Mouse (Mus musculus) frontal cortex, adult (tissue): ENCODE results near the gene Dnttip2.
"Not testable (repeated sequence)": the region's sequence is repeated elsewhere in the genome, so short reads cannot be mapped to it uniquely, and the experiment has no call there.

Experiments
- ATAC-seq: cut with Nextera tagmentation; 2 replicates; pipeline ENCODE4 v1.9.2; 2017; ENCODE audit warnings: mild to moderate bottlenecking, moderate library complexity, mixed read lengths; ENCODE audit not compliant: low TSS enrichment

Dnttip2 gene

GRCm38 (mm10) chr3:122289344-122289743 is 15.2 kb downstream of the Dnttip2 start:
- not testable (repeated sequence) for ATAC-seq

- ATAC-seq = no peak
Observed at GRCm38 (mm10) chr3:122290696-122291095, 16.5 kb downstream of the Dnttip2 start.

GRCm38 (mm10) chr3:122291828-122292227 is 17.6 kb downstream of the Dnttip2 start:
- no peak for ATAC-seq

- peak; percentile 15 for ATAC-seq
Observed at GRCm38 (mm10) chr3:122292300-122293222, 18.4 kb downstream of the Dnttip2 start.

- peak; percentile 33 for ATAC-seq
Observed at GRCm38 (mm10) chr3:122293223-122293953, 19.2 kb downstream of the Dnttip2 start.

- peak; percentile 63 for ATAC-seq
Observed at GRCm38 (mm10) chr3:122293954-122294850, 20.0 kb downstream of the Dnttip2 start, which contains the start of gene Bcar3. Bcar3 (plus strand) TSS chr3:122294136.

- peak; percentile 45 for ATAC-seq
Observed at GRCm38 (mm10) chr3:122295511-122295910, 21.3 kb downstream of the Dnttip2 start.

- no peak for ATAC-seq
Observed at GRCm38 (mm10) chr3:122296979-122297378, 22.8 kb downstream of the Dnttip2 start.

- ATAC-seq = peak; percentile 94
Observed at GRCm38 (mm10) chr3:122300983-122301919, 27.1 kb downstream of the Dnttip2 start.

- no peak for ATAC-seq
Observed at GRCm38 (mm10) chr3:122304560-122304959, 30.4 kb downstream of the Dnttip2 start.

- peak; percentile 36; the same call in 1 of the 2 replicates for ATAC-seq
Observed at GRCm38 (mm10) chr3:122307894-122308671, 33.9 kb downstream of the Dnttip2 start.

- no peak for ATAC-seq
Observed at GRCm38 (mm10) chr3:122308981-122309380, 34.8 kb downstream of the Dnttip2 start.

- ATAC-seq = peak; percentile 58
Observed at GRCm38 (mm10) chr3:122312078-122312477, 37.9 kb downstream of the Dnttip2 start.

- 0 out of 2 replicates have a peak, but pooled peaks have one; percentile 21 for ATAC-seq
Observed at GRCm38 (mm10) chr3:122312936-122313629, 38.9 kb downstream of the Dnttip2 start.

GRCm38 (mm10) chr3:122313936-122314335 is 39.7 kb downstream of the Dnttip2 start:
- no peak for ATAC-seq

- peak; percentile 34 for ATAC-seq
Observed at GRCm38 (mm10) chr3:122316621-122317020, 42.4 kb downstream of the Dnttip2 start.

GRCm38 (mm10) chr3:122317339-122317738 is 43.2 kb downstream of the Dnttip2 start:
- peak; percentile 86 for ATAC-seq

- ATAC-seq = no peak
Observed at GRCm38 (mm10) chr3:122322226-122322625, 48.0 kb downstream of the Dnttip2 start.

GRCm38 (mm10) chr3:122323841-122324240 is 49.7 kb downstream of the Dnttip2 start:
- no peak for ATAC-seq
